Mouse (Mus musculus): ENCODE data around the gene Adarb2. TPM values are rescaled to one million over a fixed set of nuclear protein-coding genes. Genes with fewer than 3 reads are reported as not detected.
"Not testable (repeated sequence)": the region's sequence is repeated elsewhere in the genome, so short reads cannot be mapped to it uniquely, and the experiment has no call there.

Gene Adarb2
- polyA plus RNA-seq, 1 experiment from 2014 or later = 0.18 TPM

DNA sequence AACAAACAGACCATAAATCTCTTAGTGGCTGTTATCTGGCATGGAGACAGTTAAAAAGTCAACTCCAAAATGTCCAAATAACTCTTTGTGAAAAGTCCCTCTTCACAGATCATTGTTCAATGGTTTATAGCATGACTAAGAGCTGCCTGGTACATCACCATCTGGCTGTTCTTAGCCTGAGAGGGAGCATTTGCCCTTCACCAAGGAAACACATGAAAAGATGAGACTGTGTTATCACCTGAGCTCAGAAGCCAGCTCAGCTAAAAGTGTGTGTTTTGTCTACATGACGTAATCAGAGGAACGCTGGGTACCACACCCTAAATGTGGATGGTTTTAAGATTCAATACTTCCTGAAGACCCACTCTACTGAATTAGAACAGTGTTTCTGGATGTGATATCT lies 403.0 kb downstream of the Adarb2 start:
- Histone ChIP-seq H3K4me2 (replicated peaks; ENCODE audit: low read depth) (no peak overlapping the region), H3K4me1 (replicated peaks; ENCODE audit: control insufficient read depth, insufficient read depth) (no peaks in the 10 kb centered on the region), H3K27me3 (ENCODE audit: control insufficient read depth, insufficient read depth, low read length) (no peaks in the 10 kb centered on the region), H3K9ac (ENCODE audit: low read length) (no peak overlapping the region), H3K4me3 (ENCODE audit: low read depth, low read length) (no peak overlapping the region), H3K27ac (replicated peaks) (no peak overlapping the region), H3K36me3 (ENCODE audit: control insufficient read depth, insufficient read depth, low read length) (no peaks in the 10 kb centered on the region), H3K9me3 (ENCODE audit: control insufficient read depth, low read length) (no peaks in the 10 kb centered on the region)
- DNase-seq (ENCODE audit: low spot score) = no peak
- no peak for TF ChIP-seq EP300 (optimal IDR thresholded peaks at IDR 0.05)
- no peak for TF ChIP-seq CTCF (IDR thresholded peaks at IDR 0.05; ENCODE audit: low read depth)
- WGBS = 74% methylated on average over 2 of the region's 2 CpGs
- no peak for ATAC-seq (ENCODE audit: low FRiP score, low TSS enrichment)

- WGBS = 50% methylated on average over 12 of the region's 12 CpGs
- DNase-seq (ENCODE audit: low spot score) (no peak), ATAC-seq (ENCODE audit: low FRiP score, low TSS enrichment) (no peak)
- Histone ChIP-seq H3K4me2 (replicated peaks; ENCODE audit: low read depth) (no peak overlapping the region), H3K36me3 (ENCODE audit: control insufficient read depth, insufficient read depth, low read length) (no peaks in the 10 kb centered on the region), H3K4me3 (ENCODE audit: low read depth, low read length) (no peak overlapping the region), H3K9me3 (ENCODE audit: control insufficient read depth, low read length) (no peaks in the 10 kb centered on the region), H3K27ac (replicated peaks) (no peak overlapping the region), H3K27me3 (ENCODE audit: control insufficient read depth, insufficient read depth, low read length) (no peaks in the 10 kb centered on the region), H3K4me1 (replicated peaks; ENCODE audit: control insufficient read depth, insufficient read depth) (no peaks in the 10 kb centered on the region), H3K9ac (ENCODE audit: low read length) (no peak overlapping the region)
- TF ChIP-seq CTCF (IDR thresholded peaks at IDR 0.05; ENCODE audit: low read depth) = no peak
- no peak for TF ChIP-seq EP300 (optimal IDR thresholded peaks at IDR 0.05)
Observed at GRCm38 (mm10) chr13:8608040-8608439, 405.4 kb downstream of the Adarb2 start.

- H3K4me2 ChIP-seq (replicated peaks; ENCODE audit: low read depth); H3K9ac ChIP-seq (ENCODE audit: low read length); DNase-seq (ENCODE audit: low spot score); H3K9me3 ChIP-seq (ENCODE audit: control insufficient read depth, low read length); H3K27ac ChIP-seq (replicated peaks); ATAC-seq (ENCODE audit: low FRiP score, low TSS enrichment); H3K4me1 ChIP-seq (replicated peaks; ENCODE audit: control insufficient read depth, insufficient read depth); H3K4me3 ChIP-seq (ENCODE audit: low read depth, low read length); H3K27me3 ChIP-seq (ENCODE audit: control insufficient read depth, insufficient read depth, low read length); H3K36me3 ChIP-seq (ENCODE audit: control insufficient read depth, insufficient read depth, low read length): not testable (repeated sequence)
- 77% methylated on average over 6 of the region's 6 CpGs for WGBS
Observed at GRCm38 (mm10) chr13:8608918-8609317, 406.3 kb downstream of the Adarb2 start.

GRCm38 (mm10) chr13:8610956-8611355 lies 408.3 kb downstream of the Adarb2 start:
- Histone ChIP-seq H3K27me3 (ENCODE audit: control insufficient read depth, insufficient read depth, low read length) (no peaks in the 10 kb centered on the region), H3K4me3 (ENCODE audit: low read depth, low read length) (no peak overlapping the region), H3K9me3 (ENCODE audit: control insufficient read depth, low read length) (no peaks in the 10 kb centered on the region), H3K36me3 (ENCODE audit: control insufficient read depth, insufficient read depth, low read length) (no peaks in the 10 kb centered on the region), H3K27ac (replicated peaks) (no peak overlapping the region), H3K4me1 (replicated peaks; ENCODE audit: control insufficient read depth, insufficient read depth) (no peaks in the 10 kb centered on the region), H3K9ac (ENCODE audit: low read length) (no peak overlapping the region), H3K4me2 (replicated peaks; ENCODE audit: low read depth) (no peak overlapping the region)
- no peak for TF ChIP-seq CTCF (IDR thresholded peaks at IDR 0.05; ENCODE audit: low read depth)
- ATAC-seq (ENCODE audit: low FRiP score, low TSS enrichment) (no peak), DNase-seq (ENCODE audit: low spot score) (no peak)
- WGBS = 74% methylated on average over 8 of the region's 8 CpGs

DNA sequence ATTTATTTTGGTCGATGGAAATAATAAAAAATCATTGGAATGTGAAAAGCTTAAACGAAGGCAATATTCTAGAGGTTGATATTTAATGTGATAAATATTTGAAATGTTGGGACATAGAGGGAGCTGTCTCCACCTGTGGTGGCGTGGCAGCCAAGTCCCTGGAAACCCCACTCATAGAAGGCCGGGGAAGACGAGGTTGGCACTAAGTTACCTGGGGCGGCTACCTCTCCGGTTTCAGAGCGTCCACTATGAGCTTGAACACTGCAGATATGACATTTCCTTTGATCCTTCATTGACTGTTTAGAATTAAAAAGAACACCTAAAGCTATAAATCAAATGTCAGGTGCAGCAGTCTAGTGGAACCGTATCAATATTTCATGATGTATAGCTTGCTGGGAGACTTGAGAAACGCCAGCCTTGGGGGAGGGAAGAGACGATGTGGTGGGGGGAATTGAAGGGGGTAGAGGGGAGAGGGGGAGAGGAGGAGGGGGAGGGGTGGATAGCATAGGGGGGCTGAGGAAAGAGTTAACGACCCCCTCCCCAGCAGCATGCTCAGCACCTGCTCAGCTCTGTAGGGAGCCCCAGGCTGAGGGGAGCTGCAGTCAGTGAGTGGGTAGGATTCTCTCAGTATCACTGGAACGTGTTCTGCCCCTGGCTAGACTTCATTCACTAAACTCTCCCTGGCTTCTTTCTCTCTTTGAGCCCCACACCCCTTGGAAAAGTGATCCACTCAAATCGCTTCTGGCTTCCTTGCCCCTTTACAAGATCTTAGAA lies 410.1 kb downstream of the Adarb2 start:
- 50% methylated on average over 14 of the region's 14 CpGs for WGBS
- Histone ChIP-seq H3K9me3 (ENCODE audit: control insufficient read depth, low read length) (no peaks in the 10 kb centered on the region), H3K9ac (ENCODE audit: low read length) (no peak overlapping the region), H3K27me3 (ENCODE audit: control insufficient read depth, insufficient read depth, low read length) (no peaks in the 10 kb centered on the region), H3K4me3 (ENCODE audit: low read depth, low read length) (no peak overlapping the region), H3K4me2 (replicated peaks; ENCODE audit: low read depth) (no peak overlapping the region), H3K36me3 (ENCODE audit: control insufficient read depth, insufficient read depth, low read length) (no peaks in the 10 kb centered on the region), H3K27ac (replicated peaks) (no peak overlapping the region), H3K4me1 (replicated peaks; ENCODE audit: control insufficient read depth, insufficient read depth) (no peaks in the 10 kb centered on the region)
- DNase-seq (ENCODE audit: low spot score) (no peak), ATAC-seq (ENCODE audit: low FRiP score, low TSS enrichment) (no peak)
- TF ChIP-seq CTCF (IDR thresholded peaks at IDR 0.05; ENCODE audit: low read depth) = no peak
- TF ChIP-seq EP300 (optimal IDR thresholded peaks at IDR 0.05) = no peak

GRCm38 (mm10) chr13:8616685-8617084 lies 414.0 kb downstream of the Adarb2 start:
- Histone ChIP-seq H3K9ac (ENCODE audit: low read length) (no peak overlapping the region), H3K27ac (replicated peaks) (no peak overlapping the region), H3K9me3 (ENCODE audit: control insufficient read depth, low read length) (no peaks in the 10 kb centered on the region), H3K27me3 (ENCODE audit: control insufficient read depth, insufficient read depth, low read length) (no peaks in the 10 kb centered on the region), H3K4me2 (replicated peaks; ENCODE audit: low read depth) (no peak overlapping the region), H3K4me3 (ENCODE audit: low read depth, low read length) (no peak overlapping the region), H3K4me1 (replicated peaks; ENCODE audit: control insufficient read depth, insufficient read depth) (no peaks in the 10 kb centered on the region), H3K36me3 (ENCODE audit: control insufficient read depth, insufficient read depth, low read length) (no peaks in the 10 kb centered on the region)
- DNase-seq (ENCODE audit: low spot score) (no peak), ATAC-seq (ENCODE audit: low FRiP score, low TSS enrichment) (no peak)
- TF ChIP-seq EP300 (optimal IDR thresholded peaks at IDR 0.05) = no peak
- no peak for TF ChIP-seq CTCF (IDR thresholded peaks at IDR 0.05; ENCODE audit: low read depth)
- 74% methylated on average over 1 of the region's 1 CpGs for WGBS
